Mouse (Mus musculus) forebrain, postnatal 0 days (tissue): ENCODE data around the gene Slc1a3. TPM values are rescaled to one million over a fixed set of nuclear protein-coding genes. Genes with fewer than 3 reads are reported as not detected.
A peak's percentile ranks its signal among the peaks of the same experiment; 100 is the strongest.

Experiments used
- ATAC-seq: fragments of 200-750 bp; cut with Nextera tagmentation; 2 replicates; pipeline ENCODE4 v1.8.0; 2017; ENCODE audit warnings: mild to moderate bottlenecking, moderate library complexity
- DNase-seq: peaks from one replicate; pipeline ENCODE4 v3.0.0-alpha.2; 2015
- H3K27ac ChIP-seq: fragments of 300-500 bp; sonication (generic); 2 replicates; pipeline ENCODE4 v1.5.1; 2014; ENCODE audit warnings: low read depth, mild to moderate bottlenecking, antibody characterized with exemption, low read length, moderate library complexity, mixed read lengths
- H3K27me3 ChIP-seq: fragments of 300-500 bp; sonication (generic); 2 replicates; pipeline ENCODE4 v1.6.1; 2014; ENCODE audit warnings: mild to moderate bottlenecking, low read length, mixed read lengths; ENCODE audit not compliant: insufficient read depth
- H3K36me3 ChIP-seq: fragments of 300-500 bp; sonication (generic); 2 replicates; pipeline ENCODE4 v1.6.1; 2014; ENCODE audit warnings: mild to moderate bottlenecking, moderate library complexity; ENCODE audit not compliant: insufficient read depth
- H3K4me1 ChIP-seq: fragments of 300-500 bp; sonication (generic); 2 replicates; pipeline ENCODE4 v1.6.1; 2014; ENCODE audit warnings: antibody characterized with exemption; ENCODE audit not compliant: insufficient read depth
- H3K4me2 ChIP-seq: fragments of 300-500 bp; sonication (generic); 2 replicates; pipeline ENCODE4 v1.6.1; 2014; ENCODE audit warnings: low read depth, mild to moderate bottlenecking, moderate library complexity
- H3K4me3 ChIP-seq: fragments of 300-500 bp; sonication (generic); 2 replicates; pipeline ENCODE4 v1.5.1; 2014; ENCODE audit warnings: low read depth, low read length, mixed read lengths
- H3K9ac ChIP-seq: fragments of 300-500 bp; sonication (generic); 2 replicates; pipeline ENCODE4 v1.6.1; 2014; ENCODE audit warnings: mild to moderate bottlenecking
- H3K9me3 ChIP-seq: fragments of 300-500 bp; sonication (generic); 2 replicates; pipeline ENCODE4 v1.6.1; 2016; ENCODE audit warnings: low read length
- CTCF ChIP-seq: sonication (generic); IDR thresholded peaks from 2 replicates; pipeline ENCODE4 v1.5.1; 2016; ENCODE audit warnings: antibody characterized with exemption, control low read depth, low read depth
- WGBS: fragments of 180-500 bp; shearing (Covaris S2); extraction: QIAGEN DNeasy Blood & Tissue Kit; methylation state at CpG from one replicate; pipeline ENCODE4 v1.1.7; 2014; 5-methylcytosine and 5-hydroxymethylcytosine counted together
- polyA plus RNA-seq: library from polyadenylated mRNA; unstranded; fragments of >200 nt; fragmentation: Nextera tagmentation; extraction: Ambion mirVana; gene quantifications from 2 replicates; pipeline ENCODE4 v1.2.1, GENCODE M21; 2015
- total RNA-seq: library from RNA; depleted of rRNA; stranded (reverse); fragments of >200 nt; gene quantifications from 2 replicates; pipeline ENCODE4 v1.2.3, GENCODE M21; 2014

The Slc1a3 gene
- total and polyA plus RNA-seq, 2 experiments from 2014 or later: 192 to 234 TPM

GRCm38 (mm10) chr15:8615511-8616224 lies 94.9 kb downstream of the Slc1a3 start:
- Histone ChIP-seq H3K27me3 (no peaks in the 10 kb centered on the region), H3K4me1 (no peaks in the 10 kb centered on the region), H3K9me3 (no peaks in the 10 kb centered on the region), H3K4me2 (no peak overlapping the region), H3K27ac (no peak overlapping the region), H3K36me3 (no peaks in the 10 kb centered on the region), H3K4me3 (no peak overlapping the region), H3K9ac (no peak overlapping the region)
- WGBS: 65% methylated on average over 11 of the region's 11 CpGs
- no peak for TF ChIP-seq CTCF
- ATAC-seq (no peak; the same call in 1 of the 2 replicates), DNase-seq (no peak)

- Histone ChIP-seq H3K4me2 (no peak overlapping the region), H3K36me3 (no peaks in the 10 kb centered on the region), H3K27me3 (no peaks in the 10 kb centered on the region), H3K9me3 (no peaks in the 10 kb centered on the region), H3K27ac (no peak overlapping the region), H3K9ac (no peak overlapping the region), H3K4me3 (no peak overlapping the region), H3K4me1 (no peaks in the 10 kb centered on the region)
- DNase-seq: no peak
- no peak for TF ChIP-seq CTCF
- no peak for ATAC-seq
- WGBS: 90% methylated on average over 5 of the region's 5 CpGs
Observed at GRCm38 (mm10) chr15:8614701-8615100, 95.9 kb downstream of the Slc1a3 start.

DNA sequence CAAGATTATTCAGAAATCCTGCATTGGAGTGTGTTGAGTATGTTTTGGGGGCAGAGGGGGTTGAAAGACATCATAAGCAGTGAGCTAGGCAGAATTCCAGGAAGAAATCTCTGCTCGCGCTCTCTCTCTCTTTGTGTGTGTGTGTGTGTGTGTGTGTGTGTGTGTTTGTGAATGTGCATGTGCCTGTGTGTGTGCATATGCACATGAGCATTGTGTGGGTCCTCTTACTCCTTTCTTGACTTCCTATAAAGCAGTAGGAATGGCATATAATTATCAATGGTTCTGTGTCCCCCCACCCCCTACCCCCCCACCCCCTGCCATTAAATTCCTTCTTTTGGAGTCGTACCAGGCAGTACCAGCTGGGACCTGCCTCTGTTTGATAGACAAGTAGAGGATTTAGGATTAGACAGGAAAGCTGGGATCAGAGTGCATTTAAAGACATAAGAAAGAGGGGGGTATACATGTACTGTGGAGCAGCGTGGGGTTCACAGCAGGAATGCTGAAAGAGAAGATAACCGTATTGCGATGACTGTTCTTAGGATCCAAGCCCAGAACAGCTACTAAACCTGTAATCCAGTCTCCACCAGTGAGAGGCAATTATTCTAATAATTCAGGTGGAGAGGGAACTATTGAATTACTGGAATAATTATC lies 104.9 kb downstream of the Slc1a3 start:
- Histone ChIP-seq H3K27ac (no peak overlapping the region), H3K9ac (no peak overlapping the region), H3K36me3 (no peaks in the 10 kb centered on the region), H3K9me3 (no peaks in the 10 kb centered on the region), H3K4me3 (no peak overlapping the region), H3K4me1 (no peaks in the 10 kb centered on the region), H3K27me3 (no peaks in the 10 kb centered on the region), H3K4me2 (no peak overlapping the region)
- TF ChIP-seq CTCF: no peak
- peak; percentile 79 for ATAC-seq
- 28% methylated on average over 6 of the region's 6 CpGs for WGBS
- peak; percentile 16 for DNase-seq

DNA sequence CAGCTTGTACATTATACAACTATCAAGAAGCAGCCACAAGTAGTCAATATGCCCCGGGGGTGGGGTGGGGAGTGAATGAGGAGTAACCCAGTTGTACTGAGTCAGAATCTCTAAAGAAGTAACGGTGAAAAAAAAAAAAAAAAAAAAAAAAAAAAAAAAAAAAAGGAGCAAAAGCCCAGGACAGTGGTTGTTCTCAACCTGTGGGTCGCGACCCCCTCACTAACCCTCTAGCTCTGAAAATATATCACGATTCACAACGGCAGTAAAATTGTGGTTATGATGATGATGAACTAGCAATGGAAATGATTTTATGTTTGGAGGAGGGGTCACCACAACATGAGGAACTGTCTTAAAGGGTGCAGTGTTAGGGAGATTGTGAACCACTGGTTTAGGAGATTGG lies 108.2 kb downstream of the Slc1a3 start:
- Histone ChIP-seq H3K9ac (no peak overlapping the region), H3K4me3 (no peak overlapping the region), H3K36me3 (no peaks in the 10 kb centered on the region), H3K27me3 (no peaks in the 10 kb centered on the region), H3K4me1 (no peaks in the 10 kb centered on the region), H3K27ac (no peak overlapping the region), H3K9me3 (no peaks in the 10 kb centered on the region), H3K4me2 (no peak overlapping the region)
- ATAC-seq: no peak
- no peak for DNase-seq
- TF ChIP-seq CTCF: no peak
- 92% methylated on average over 6 of the region's 6 CpGs for WGBS

DNA sequence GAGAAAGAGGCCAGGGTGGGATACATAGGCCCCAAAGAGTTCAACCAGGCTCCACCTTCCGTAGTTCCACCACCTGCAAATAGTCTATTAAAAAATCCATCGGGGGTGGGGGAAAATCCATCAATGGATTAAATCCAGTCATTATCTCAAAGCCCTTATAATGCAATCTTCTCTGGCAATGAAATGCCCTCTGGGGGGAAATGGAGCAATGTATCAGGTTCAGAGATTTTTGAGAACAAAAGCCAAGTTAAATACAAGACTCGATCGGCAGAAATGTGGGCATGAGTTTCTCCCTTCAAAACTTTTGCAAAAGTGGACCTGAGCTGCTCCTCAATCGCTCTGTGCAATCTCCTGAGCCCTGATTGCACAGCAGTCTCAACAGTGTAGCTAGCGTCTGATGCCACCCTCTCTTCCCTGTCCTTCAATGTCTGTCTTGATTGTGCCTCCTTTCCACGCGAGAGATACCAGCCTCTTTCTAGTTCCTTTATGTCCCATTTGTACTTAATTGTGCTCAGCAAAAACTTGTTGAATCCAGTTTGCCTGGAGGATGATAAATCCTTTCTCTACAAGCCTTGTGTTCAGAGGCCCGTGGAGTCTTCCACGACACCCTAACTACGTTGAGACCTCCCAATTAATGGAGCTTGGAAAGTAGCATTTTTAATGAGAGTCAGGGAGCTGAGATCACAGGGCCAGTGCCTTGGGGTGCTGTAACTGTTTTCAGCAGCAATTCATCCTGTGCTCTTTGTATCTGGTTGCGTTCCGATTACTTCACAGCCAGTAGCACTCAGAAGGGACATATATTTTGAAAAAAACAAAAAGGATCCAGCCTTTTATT lies 109.0 kb downstream of the Slc1a3 start:
- no peak for TF ChIP-seq CTCF
- H3K4me1 ChIP-seq: no peaks in the 10 kb centered on the region
- H3K4me2 ChIP-seq: no peak overlapping the region
- whole genome bisulfite sequencing: 43% methylated on average over 13 of the region's 13 CpGs
- no peaks in the 10 kb centered on the region for H3K27me3 ChIP-seq
- H3K27ac ChIP-seq: no peak overlapping the region
- no peaks in the 10 kb centered on the region for H3K36me3 ChIP-seq
- DNase-seq: no peak
- no peak overlapping the region for H3K4me3 ChIP-seq
- H3K9me3 ChIP-seq: no peaks in the 10 kb centered on the region
- H3K9ac ChIP-seq: no peak overlapping the region
- no peak for ATAC-seq

- ATAC-seq (no peak), DNase-seq (no peak)
- H3K4me3 ChIP-seq: no peak overlapping the region
- no peak overlapping the region for H3K9ac ChIP-seq
- 82% methylated on average over 8 of the region's 8 CpGs for WGBS
- no peaks in the 10 kb centered on the region for H3K9me3 ChIP-seq
- H3K4me2 ChIP-seq: no peak overlapping the region
- H3K4me1 ChIP-seq: no peaks in the 10 kb centered on the region
- H3K36me3 ChIP-seq: no peaks in the 10 kb centered on the region
- no peak overlapping the region for H3K27ac ChIP-seq
- TF ChIP-seq CTCF: no peak
- H3K27me3 ChIP-seq: no peaks in the 10 kb centered on the region
Observed at GRCm38 (mm10) chr15:8596375-8596900, 114.1 kb downstream of the Slc1a3 start.
